Mouse (Mus musculus) ZHBTc4 (cell line): ENCODE results near the gene Atf2.
A peak's percentile ranks its signal among the peaks of the same experiment; 100 is the strongest.

Source experiments
- DNase-seq: peaks from one replicate; pipeline ENCODE4 v3.0.0-alpha.2; 2011; ENCODE audit warnings: low read depth, low spot score

Atf2 gene

DNA sequence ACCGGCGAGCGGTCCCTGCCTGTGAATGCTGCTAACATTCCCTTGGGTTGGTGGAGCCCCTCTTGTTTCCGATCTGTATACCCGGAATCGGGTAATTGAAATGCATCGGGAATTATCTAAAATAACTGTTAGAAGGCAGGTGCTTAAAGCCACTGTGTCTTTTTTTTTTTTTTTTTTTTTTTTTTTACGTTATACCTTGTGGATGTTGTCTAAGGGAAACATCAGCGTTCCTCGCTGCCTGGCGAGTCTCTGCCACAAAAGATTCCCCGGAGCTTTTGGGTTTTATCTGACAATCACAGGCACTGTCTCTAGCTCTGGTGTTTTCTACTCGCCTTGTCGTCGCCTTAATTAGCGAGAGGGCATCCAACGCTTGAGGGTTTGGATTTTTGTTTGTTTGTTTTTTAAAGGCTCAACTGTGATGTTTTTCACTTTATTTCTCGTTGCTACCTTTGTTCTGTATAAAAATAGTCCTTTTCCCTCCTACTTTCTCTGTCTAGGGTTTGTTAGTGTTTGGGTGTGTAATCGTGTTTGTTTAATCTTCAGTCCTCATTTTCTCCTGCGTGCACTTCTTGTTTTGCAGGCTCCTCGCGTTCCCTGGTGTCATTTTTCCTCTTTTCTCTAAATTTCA, 116.6 kb downstream of the Atf2 start:
- no peak for DNase-seq

DNA sequence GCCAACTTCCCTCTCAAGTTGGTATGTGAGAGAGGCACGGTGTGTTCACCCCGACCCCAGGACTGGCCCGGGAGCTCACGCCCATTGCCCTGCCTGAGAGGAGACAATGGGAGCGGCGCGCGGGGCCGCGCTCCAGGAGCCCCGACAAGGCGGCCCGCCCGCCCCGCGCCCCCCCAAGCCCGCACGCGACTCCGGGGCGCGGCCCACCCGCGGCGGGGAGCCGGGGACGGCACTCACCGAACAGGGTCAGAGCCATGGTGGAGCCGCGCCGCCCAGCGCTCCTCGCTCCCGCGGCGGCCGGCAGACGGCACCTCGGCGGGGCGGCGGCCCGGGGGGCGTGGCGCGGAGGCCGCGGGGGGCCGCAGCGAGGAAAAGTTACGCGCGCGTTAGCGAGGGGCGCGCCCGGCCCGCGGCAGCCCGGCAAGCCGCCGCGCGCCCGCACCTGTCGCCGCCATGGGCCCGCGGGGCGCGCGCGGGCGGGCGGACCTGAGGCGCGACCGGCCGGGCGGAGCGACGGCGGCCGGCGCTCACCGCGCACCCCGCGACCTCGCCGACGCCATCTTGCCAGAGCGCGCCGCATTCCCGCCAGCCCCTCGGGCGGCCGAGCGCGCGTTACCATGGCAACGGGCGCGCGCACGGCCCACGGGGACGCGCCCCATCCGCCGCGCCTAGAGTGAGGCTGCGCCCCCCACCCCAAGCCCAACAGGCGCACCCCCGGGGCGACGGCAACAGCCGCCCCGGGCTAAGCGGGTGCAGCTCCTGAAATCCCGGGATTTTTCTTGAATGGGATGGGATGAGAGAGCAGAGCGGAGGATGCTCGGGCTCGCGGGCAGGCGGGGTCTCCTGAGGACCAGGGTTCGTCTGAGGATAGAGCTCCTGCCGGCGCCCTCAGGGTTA, 117.4 kb downstream of the Atf2 start, which contains the start of gene Chn1:
Chn1 (minus strand) TSS at position 561 of the 897 bp plus-strand sequence.
- DNase-seq, result peak; percentile 88

DNA sequence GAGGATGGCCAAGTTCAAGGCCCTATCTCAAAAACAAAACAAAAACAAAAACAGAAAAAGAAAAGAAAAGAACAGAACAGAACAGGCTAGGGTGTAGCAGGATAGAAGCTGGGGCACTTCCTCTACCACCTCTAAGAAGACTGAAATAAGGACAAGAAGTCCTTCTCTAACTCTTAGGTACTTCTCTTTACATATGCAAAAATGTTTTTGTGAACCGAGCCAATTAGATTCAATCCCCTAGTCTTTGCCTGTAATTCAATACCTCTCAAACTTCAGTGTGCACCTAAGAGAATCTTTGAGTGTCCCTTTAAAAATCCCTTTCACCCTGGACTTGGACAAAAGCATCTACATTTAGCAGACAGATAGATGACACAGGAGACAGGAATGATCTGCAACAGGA, 119.5 kb downstream of the Atf2 start:
- DNase-seq, result no peak

DNA sequence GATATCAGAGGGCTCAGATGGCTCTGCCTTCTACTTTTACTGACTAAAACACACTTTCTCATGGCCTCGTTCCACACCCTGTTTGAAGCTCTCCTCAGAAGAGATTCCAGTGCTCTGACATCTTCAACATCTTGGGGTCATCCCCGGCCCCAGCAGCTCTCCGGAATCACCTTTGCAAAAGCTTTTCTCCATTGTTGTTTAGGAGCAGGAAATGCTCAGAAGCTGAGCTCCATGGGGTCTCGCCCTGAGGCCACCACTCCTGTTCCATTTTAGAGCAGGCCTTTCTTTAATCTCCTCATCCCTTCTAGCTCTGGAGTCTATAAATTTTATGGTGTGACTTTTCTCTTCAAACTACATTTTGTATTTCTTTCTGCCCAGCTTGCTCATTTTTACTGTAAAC, 123.8 kb downstream of the Atf2 start:
- peak; percentile 61 for DNase-seq
